Mouse (Mus musculus): Measurements from ENCODE around the gene Cmtr1. TPM values are rescaled to one million over a fixed set of nuclear protein-coding genes. Genes with fewer than 3 reads are reported as not detected.

Cmtr1 gene
- polyA plus RNA-seq, 1 experiment from 2014 or later: 135 TPM

Other genes with a start within 250 kb of the Cmtr1 start
- 18.9 and 22.3 TPM in 2 replicates for gene Pim1, start 169.8 kb upstream of the Cmtr1 start, polyA plus RNA-seq (2015; fragmentation: Nextera tagmentation; extraction: Ambion mirVana)
- not detected in 2 replicates for gene Gm17657, start 111.0 kb upstream of the Cmtr1 start, polyA plus RNA-seq (2015; fragmentation: Nextera tagmentation; extraction: Ambion mirVana)
- 14.5 and 16.2 TPM in 2 replicates for gene Tbc1d22b, start 110.8 kb upstream of the Cmtr1 start, polyA plus RNA-seq (2015; fragmentation: Nextera tagmentation; extraction: Ambion mirVana)
- 1.2 and 1.7 TPM in 2 replicates for gene Tmem217, start 108.2 kb upstream of the Cmtr1 start, polyA plus RNA-seq (2015; fragmentation: Nextera tagmentation; extraction: Ambion mirVana)
- 94.1 and 97.7 TPM in 2 replicates for gene Rnf8, start 45.8 kb upstream of the Cmtr1 start, polyA plus RNA-seq (2015; fragmentation: Nextera tagmentation; extraction: Ambion mirVana)
- 2.8 and 3.1 TPM in 2 replicates for gene Gm28043, start 45.7 kb upstream of the Cmtr1 start, polyA plus RNA-seq (2015; fragmentation: Nextera tagmentation; extraction: Ambion mirVana)
- gene Ccdc167, start 56.4 kb downstream of the Cmtr1 start, polyA plus RNA-seq (2015; fragmentation: Nextera tagmentation; extraction: Ambion mirVana): 12.7 and 14.4 TPM in 2 replicates